Mouse (Mus musculus) urinary bladder, adult 2 months (tissue): ENCODE data around the gene Gm21616. TPM values are rescaled to one million over a fixed set of nuclear protein-coding genes. Genes with fewer than 3 reads are reported as not detected.
"Not testable (repeated sequence)": the region's sequence is repeated elsewhere in the genome, so short reads cannot be mapped to it uniquely, and the experiment has no call there.

ENCODE experiments used
- DNase-seq: peaks from one replicate; pipeline ENCODE4 v3.0.0; 2022; ENCODE audit warnings: low spot score
- polyA plus RNA-seq: library from polyadenylated mRNA; depleted of rRNA; stranded (reverse); fragments of >200 nt; gene quantifications from 2 replicates; pipeline ENCODE4 v1.2.3, GENCODE M21; 2012; rRNA removed

The Gm21616 gene
- polyA plus RNA-seq, result not detected in 2 replicates

DNA sequence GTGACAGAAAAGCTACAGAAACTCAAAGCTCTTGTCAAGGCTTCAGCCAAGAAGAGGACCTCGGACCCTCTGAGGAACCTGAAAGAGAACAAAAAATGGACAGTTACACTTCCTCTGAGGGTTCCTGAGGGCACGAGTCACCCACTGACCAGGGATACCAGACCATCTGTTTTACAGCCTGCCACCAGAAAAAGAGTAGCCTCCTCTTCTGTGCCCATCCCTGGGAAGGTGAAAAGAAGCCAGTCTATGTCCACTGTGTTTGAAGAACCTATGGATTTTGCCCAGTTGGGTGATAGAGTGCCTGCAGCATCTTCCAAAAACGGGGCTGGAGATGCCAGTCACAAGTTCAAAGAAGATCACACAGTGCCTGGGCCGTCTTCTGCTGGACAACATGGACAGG is at the start of gene Gm21616:
Gm21616 (plus strand) TSS at position 301 of the 400 bp plus-strand sequence.
- DNase-seq, result not testable (repeated sequence)
